Mouse (Mus musculus) lung, embryonic 14.5 days (tissue): ENCODE data around the gene Med26. TPM values are rescaled to one million over a fixed set of nuclear protein-coding genes. Genes with fewer than 3 reads are reported as not detected.
A peak's percentile ranks its signal among the peaks of the same experiment; 100 is the strongest.

ENCODE experiments used
- ATAC-seq: fragments of 200-750 bp; cut with Nextera tagmentation; 2 replicates; pipeline ENCODE4 v1.8.0; 2017; ENCODE audit warnings: mild to moderate bottlenecking, moderate TSS enrichment, moderate library complexity; ENCODE audit not compliant: insufficient read depth
- DNase-seq: peaks from one replicate; pipeline ENCODE4 v3.0.0-alpha.2; 2015
- H3K27ac ChIP-seq: fragments of 300-500 bp; sonication (generic); 2 replicates; pipeline ENCODE4 v1.5.1; 2014; ENCODE audit warnings: low read depth, mild to moderate bottlenecking, moderate library complexity
- H3K27me3 ChIP-seq: fragments of 300-500 bp; sonication (generic); 2 replicates; pipeline ENCODE4 v1.6.1; 2014; ENCODE audit warnings: low read length, control low read depth; ENCODE audit not compliant: insufficient read depth
- H3K36me3 ChIP-seq: fragments of 300-500 bp; sonication (generic); 2 replicates; pipeline ENCODE4 v1.6.1; 2014; ENCODE audit warnings: control low read depth; ENCODE audit not compliant: insufficient read depth
- H3K4me1 ChIP-seq: fragments of 300-500 bp; sonication (generic); 2 replicates; pipeline ENCODE4 v1.6.1; 2014; ENCODE audit warnings: antibody characterized with exemption, control low read depth; ENCODE audit not compliant: insufficient read depth
- H3K4me2 ChIP-seq: fragments of 300-500 bp; sonication (generic); 2 replicates; pipeline ENCODE4 v1.6.1; 2014; ENCODE audit warnings: mild to moderate bottlenecking
- H3K4me3 ChIP-seq: fragments of 300-500 bp; sonication (generic); 2 replicates; pipeline ENCODE4 v1.5.1; 2014; ENCODE audit warnings: low read depth, low read length
- H3K9ac ChIP-seq: fragments of 300-500 bp; sonication (generic); 2 replicates; pipeline ENCODE4 v1.6.1; 2014
- H3K9me3 ChIP-seq: fragments of 300-500 bp; sonication (generic); 2 replicates; pipeline ENCODE4 v1.6.1; 2016; ENCODE audit warnings: low read depth, low read length, control low read depth
- CTCF ChIP-seq: IDR thresholded peaks from 2 replicates; pipeline ENCODE4 v1.5.1; 2016; ENCODE audit warnings: antibody characterized with exemption, low read depth
- WGBS: fragments of 180-500 bp; shearing (Covaris S2); extraction: QIAGEN DNeasy Blood & Tissue Kit; methylation state at CpG from one replicate; pipeline ENCODE4 v1.1.7; 2014; 5-methylcytosine and 5-hydroxymethylcytosine counted together
- polyA plus RNA-seq: library from polyadenylated mRNA; unstranded; fragments of >200 nt; fragmentation: Nextera tagmentation; extraction: Ambion mirVana; gene quantifications from 2 replicates; pipeline ENCODE4 v1.2.1, GENCODE M21; 2014

The Med26 gene
- polyA plus RNA-seq, 1 experiment from 2014 or later: 17.5 TPM

GRCm38 (mm10) chr8:72579374-72579773 lies 31.3 kb upstream of the Med26 start:
- 70% methylated on average over 9 of the region's 9 CpGs for WGBS
- ATAC-seq (no peak), DNase-seq (no peak)
- Histone ChIP-seq H3K27ac (no peak overlapping the region), H3K9me3 (no peaks in the 10 kb centered on the region), H3K4me1 (no peaks in the 10 kb centered on the region), H3K27me3 (no peaks in the 10 kb centered on the region), H3K9ac (no peak overlapping the region), H3K36me3 (no peaks in the 10 kb centered on the region), H3K4me3 (no peak overlapping the region), H3K4me2 (no peak overlapping the region)
- TF ChIP-seq CTCF: no peak

- no peak for TF ChIP-seq CTCF
- H3K9me3 ChIP-seq: no peaks in the 10 kb centered on the region
- no peak overlapping the region for H3K4me3 ChIP-seq
- WGBS: 47% methylated on average over 1 of the region's 1 CpGs
- no peaks in the 10 kb centered on the region for H3K4me1 ChIP-seq
- no peaks in the 10 kb centered on the region for H3K27me3 ChIP-seq
- H3K4me2 ChIP-seq: no peak overlapping the region
- H3K27ac ChIP-seq: no peak overlapping the region
- H3K36me3 ChIP-seq: no peaks in the 10 kb centered on the region
- ATAC-seq (no peak), DNase-seq (peak; percentile 18)
- no peak overlapping the region for H3K9ac ChIP-seq
Observed at GRCm38 (mm10) chr8:72577941-72578340, 29.9 kb upstream of the Med26 start.

- Histone ChIP-seq H3K4me1 (no peaks in the 10 kb centered on the region), H3K27me3 (no peaks in the 10 kb centered on the region), H3K4me3 (no peak overlapping the region), H3K9me3 (no peaks in the 10 kb centered on the region), H3K36me3 (no peaks in the 10 kb centered on the region), H3K9ac (no peak overlapping the region), H3K27ac (no peak overlapping the region), H3K4me2 (no peak overlapping the region)
- ATAC-seq (no peak), DNase-seq (peak; percentile 17)
- 0 out of 2 replicates have a peak, but pooled peaks have one; percentile 26 for TF ChIP-seq CTCF
- WGBS: 70% methylated on average over 3 of the region's 3 CpGs
Observed at GRCm38 (mm10) chr8:72577266-72577665, 29.2 kb upstream of the Med26 start.

- Histone ChIP-seq H3K4me3 (no peak overlapping the region), H3K36me3 (no peaks in the 10 kb centered on the region), H3K4me1 (no peaks in the 10 kb centered on the region), H3K9ac (no peak overlapping the region), H3K27ac (no peak overlapping the region), H3K9me3 (no peaks in the 10 kb centered on the region), H3K27me3 (no peaks in the 10 kb centered on the region), H3K4me2 (no peak overlapping the region)
- DNase-seq (no peak), ATAC-seq (no peak)
- 90% methylated on average over 6 of the region's 6 CpGs for WGBS
- TF ChIP-seq CTCF: no peak
Observed at GRCm38 (mm10) chr8:72575915-72576314, 27.8 kb upstream of the Med26 start.

- H3K9ac ChIP-seq: no peak overlapping the region
- H3K4me3 ChIP-seq: no peak overlapping the region
- H3K4me1 ChIP-seq: peaks cover 7% of the 10 kb centered on the region; the same call in 1 of the 2 replicates
- H3K9me3 ChIP-seq: no peaks in the 10 kb centered on the region
- 78% methylated on average over 6 of the region's 6 CpGs for WGBS
- peak overlapping the region; percentile 12; the same call in 1 of the 2 replicates for H3K4me2 ChIP-seq
- no peak for TF ChIP-seq CTCF
- H3K36me3 ChIP-seq: peaks cover 14% of the 10 kb centered on the region
- no peak for ATAC-seq
- no peak for DNase-seq
- no peaks in the 10 kb centered on the region for H3K27me3 ChIP-seq
- H3K27ac ChIP-seq: no peak overlapping the region
Observed at GRCm38 (mm10) chr8:72573450-72573849, 25.4 kb upstream of the Med26 start.

GRCm38 (mm10) chr8:72572507-72572906 lies 24.4 kb upstream of the Med26 start:
- peaks cover 23% of the 10 kb centered on the region for H3K36me3 ChIP-seq
- DNase-seq: no peak
- no peaks in the 10 kb centered on the region for H3K9me3 ChIP-seq
- peaks cover 7% of the 10 kb centered on the region; the same call in 1 of the 2 replicates for H3K4me1 ChIP-seq
- H3K27ac ChIP-seq: no peak overlapping the region
- no peak for TF ChIP-seq CTCF
- H3K4me2 ChIP-seq: peak overlapping the region; percentile 95
- ATAC-seq: no peak
- H3K4me3 ChIP-seq: peak overlapping the region; percentile 65
- peak overlapping the region; percentile 70 for H3K9ac ChIP-seq
- H3K27me3 ChIP-seq: no peaks in the 10 kb centered on the region
- 4% methylated on average over 10 of the region's 10 CpGs for WGBS

GRCm38 (mm10) chr8:72571611-72572473 lies 23.8 kb upstream of the Med26 start, which contains the start of gene Tmem38a:
Gene Tmem38a, plus strand, starts transcription at chr8:72572055.
- under 1% methylated on average over 45 of the region's 45 CpGs for WGBS
- Histone ChIP-seq H3K4me1 (peaks cover 7% of the 10 kb centered on the region; the same call in 1 of the 2 replicates), H3K9me3 (no peaks in the 10 kb centered on the region), H3K4me3 (peak within 1 kb of the TSS; percentile 65), H3K9ac (peak within 1 kb of the TSS; percentile 70), H3K36me3 (peaks cover 30% of the 10 kb centered on the region), H3K4me2 (peak within 1 kb of the TSS; percentile 95), H3K27ac (peak within 1 kb of the TSS; percentile 99), H3K27me3 (no peaks in the 10 kb centered on the region)
- ATAC-seq (peak; percentile 41), DNase-seq (peak; percentile 84)
- no peak for TF ChIP-seq CTCF
